Mouse (Mus musculus) heart, adult 18-20 months (tissue): Measurements from ENCODE around the gene Cd48. TPM values are rescaled to one million over a fixed set of nuclear protein-coding genes. Genes with fewer than 3 reads are reported as not detected.
"Not testable (repeated sequence)": the region's sequence is repeated elsewhere in the genome, so short reads cannot be mapped to it uniquely, and the experiment has no call there.

ENCODE experiments used
- DNase-seq, 2 experiments: peaks; one replicate each; pipeline ENCODE4 v3.0.0; 2021 to 2022; ENCODE audit warnings: mixed read lengths in 1 of 2
- microRNA-seq, 2 experiments: library from miRNA; unstranded; fragments of <30 nt; microRNA quantifications; one replicate each; pipeline ENCODE4 v1.2.0; 2022
- total RNA-seq, 2 experiments: library from RNA; stranded (reverse); gene quantifications; 2 replicates each; pipeline ENCODE4 v1.2.3; 2021

Gene Cd48
- total RNA-seq, 2 experiments from 2014 or later: 2.9 to 3.1 TPM

GRCm38 (mm10) chr1:171693918-171694317 is 12.1 kb downstream of the Cd48 start:
- DNase-seq: no peak

GRCm38 (mm10) chr1:171698983-171699382 is 17.2 kb downstream of the Cd48 start:
- peak; percentile 25 to 33 for DNase-seq

- DNase-seq: not testable (repeated sequence)
Observed at GRCm38 (mm10) chr1:171713736-171714135, 31.9 kb downstream of the Cd48 start.

- no peak for DNase-seq
Observed at GRCm38 (mm10) chr1:171715434-171715833, 33.6 kb downstream of the Cd48 start.

- no peak for DNase-seq
Observed at GRCm38 (mm10) chr1:171716232-171716631, 34.4 kb downstream of the Cd48 start.

- no peak for DNase-seq
Observed at GRCm38 (mm10) chr1:171731195-171731594, 49.4 kb downstream of the Cd48 start.

GRCm38 (mm10) chr1:171734898-171735297 is 53.1 kb downstream of the Cd48 start:
- no peak for DNase-seq

- DNase-seq: no peak
Observed at GRCm38 (mm10) chr1:171748127-171748969, 66.5 kb downstream of the Cd48 start.

Small RNA genes lying within 50 kb of the gene (microRNA-seq; reads per million reads assigned to microRNA genes)
- 0 reads per million in 2 experiments for gene Mir7683

Other genes starting within 250 kb of the Cd48 start
- 10 to 100 TPM; 33.3 to 34.1 TPM for gene F11r, start 244.5 kb upstream of the Cd48 start, total RNA-seq
- gene Alyref2, start 178.5 kb upstream of the Cd48 start, total RNA-seq: 1 to 10 TPM; 1.6 to 2.6 TPM
- gene Itln1, start 146.7 kb upstream of the Cd48 start, total RNA-seq: not detected
- gene Cd244a, start 122.8 kb upstream of the Cd48 start, total RNA-seq: under 1 TPM; 0.22 to 0.62 TPM
- gene Ly9, start 74.6 kb upstream of the Cd48 start, total RNA-seq: 1 to 10 TPM in 1 of 2 experiments, under 1 TPM in 1; 0.47 to 2.4 TPM
- gene Slamf7, start 29.0 kb upstream of the Cd48 start, total RNA-seq: 1 to 10 TPM in 1 of 2 experiments, under 1 TPM in 1; 0.57 to 1.1 TPM
- gene Slamf1, start 85.1 kb downstream of the Cd48 start, total RNA-seq: under 1 TPM; 0.47 to 0.64 TPM
- gene Cd84, start 157.7 kb downstream of the Cd48 start, total RNA-seq: 1 to 10 TPM; 1.5 to 2.5 TPM
- under 1 TPM in 1 of 2 experiments, not detected in 1; 0.36 TPM for gene Gm10521, start 213.7 kb downstream of the Cd48 start, total RNA-seq
- gene Slamf6, start 235.5 kb downstream of the Cd48 start, total RNA-seq: 1 to 10 TPM in 1 of 2 experiments, under 1 TPM in 1; 0.10 to 1.3 TPM